Mouse (Mus musculus): ENCODE measurements around the gene Krtcap2. TPM values are rescaled to one million over a fixed set of nuclear protein-coding genes. Genes with fewer than 3 reads are reported as not detected.

Krtcap2 gene
- polyA plus RNA-seq, 1 experiment = 82.9 TPM

DNA sequence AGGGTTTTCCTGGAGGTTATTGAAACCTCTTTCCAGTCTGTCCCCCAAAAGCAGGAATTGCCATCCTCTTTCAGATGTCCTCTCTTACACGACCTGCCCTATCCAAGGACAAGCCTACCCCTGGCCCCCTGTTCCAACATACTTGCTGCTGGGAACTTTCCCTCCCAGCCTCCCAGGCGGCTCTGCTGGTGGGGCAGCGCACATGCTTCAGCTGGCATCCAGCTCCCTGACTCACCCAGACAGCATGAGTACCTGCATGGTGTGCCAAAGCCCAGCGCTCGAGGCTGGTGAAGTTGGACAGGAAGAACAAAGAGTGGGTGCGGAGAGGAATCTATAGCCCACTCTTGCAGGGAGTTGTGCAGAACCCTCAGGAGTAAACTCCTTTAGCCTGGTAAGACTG lies 25.1 kb downstream of the Krtcap2 start:
- H3K27ac ChIP-seq (ENCODE audit: insufficient read depth, low read length) = peak overlapping the region; percentile 4; the same call in 1 of the 2 replicates
- WGBS = 9% methylated on average over 6 of the region's 6 CpGs
- H3K4me1 ChIP-seq (ENCODE audit: control insufficient read depth, insufficient read depth, low read length) = peaks cover 22% of the 10 kb centered on the region
- H3K4me3 ChIP-seq (replicated peaks; ENCODE audit: insufficient read depth, low read depth, low read length) = peak overlapping the region; percentile 94
- DNase-seq = peak; percentile 73 to 80
- H3K27me3 ChIP-seq (ENCODE audit: control insufficient read depth, insufficient read depth, low read length) = no peaks in the 10 kb centered on the region
- no peak for TF ChIP-seq POLR2A (IDR thresholded peaks at IDR 0.05; ENCODE audit: borderline replicate concordance, insufficient read depth, low read length)
- TF ChIP-seq CTCF (IDR thresholded peaks at IDR 0.05; ENCODE audit: borderline replicate concordance, insufficient read depth, low read depth, low read length) = no peak

DNA sequence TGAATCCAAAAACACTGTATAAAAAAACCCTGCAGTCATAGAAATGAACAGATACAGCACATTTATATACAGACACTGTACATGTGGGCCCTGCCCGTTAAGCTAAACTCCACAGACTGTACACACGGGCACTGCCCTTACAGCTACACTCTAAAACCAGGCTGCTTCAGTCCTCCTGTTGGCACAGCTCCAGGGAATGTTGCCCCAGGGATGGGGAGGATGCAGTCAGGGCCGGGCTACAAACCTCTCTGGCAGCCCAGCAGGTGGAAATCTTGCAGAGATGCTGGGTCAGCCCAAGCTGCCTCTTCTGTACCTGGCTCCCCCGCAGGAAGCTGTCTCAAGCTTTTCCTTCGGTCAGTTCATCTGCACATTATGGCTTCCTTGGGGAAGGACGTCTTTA lies 26.0 kb downstream of the Krtcap2 start:
- Histone ChIP-seq H3K4me1 (ENCODE audit: control insufficient read depth, insufficient read depth, low read length) (peaks cover 22% of the 10 kb centered on the region), H3K4me3 (replicated peaks; ENCODE audit: insufficient read depth, low read depth, low read length) (no peak overlapping the region), H3K27me3 (ENCODE audit: control insufficient read depth, insufficient read depth, low read length) (no peaks in the 10 kb centered on the region), H3K27ac (ENCODE audit: insufficient read depth, low read length) (no peak overlapping the region)
- peak in 1 of 2 experiments; percentile 46 for DNase-seq
- TF ChIP-seq POLR2A (IDR thresholded peaks at IDR 0.05; ENCODE audit: borderline replicate concordance, insufficient read depth, low read length) (no peak), CTCF (IDR thresholded peaks at IDR 0.05; ENCODE audit: borderline replicate concordance, insufficient read depth, low read depth, low read length) (no peak)
- WGBS = 35% methylated on average over 6 of the region's 6 CpGs

DNA sequence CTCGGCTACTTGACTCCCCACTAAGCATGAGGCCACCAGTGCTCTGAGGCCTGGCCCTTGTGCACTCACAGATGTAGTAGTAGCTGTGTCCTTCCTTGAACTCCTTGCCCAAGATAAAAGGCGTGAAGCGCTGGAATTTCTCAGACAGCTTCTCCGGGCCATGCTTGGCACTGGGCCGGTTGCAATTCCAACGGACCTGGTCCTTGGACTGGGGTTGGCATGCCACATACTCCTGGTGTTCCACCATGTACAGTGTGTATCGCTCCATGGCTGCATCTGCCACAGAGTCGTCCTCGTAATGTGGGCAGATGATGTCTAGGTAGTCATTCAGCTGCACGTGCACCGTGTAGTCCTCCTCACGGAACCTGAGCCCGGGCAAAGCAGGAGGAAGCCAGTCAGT lies 30.3 kb downstream of the Krtcap2 start:
- WGBS = 88% methylated on average over 13 of the region's 13 CpGs
- no peak for DNase-seq
- no peak overlapping the region for H3K4me3 ChIP-seq (replicated peaks; ENCODE audit: insufficient read depth, low read depth, low read length)
- no peak for TF ChIP-seq CTCF (IDR thresholded peaks at IDR 0.05; ENCODE audit: borderline replicate concordance, insufficient read depth, low read depth, low read length)
- TF ChIP-seq POLR2A (IDR thresholded peaks at IDR 0.05; ENCODE audit: borderline replicate concordance, insufficient read depth, low read length) = no peak
- H3K4me1 ChIP-seq (ENCODE audit: control insufficient read depth, insufficient read depth, low read length) = peaks cover 8% of the 10 kb centered on the region
- no peaks in the 10 kb centered on the region for H3K27me3 ChIP-seq (ENCODE audit: control insufficient read depth, insufficient read depth, low read length)
- H3K27ac ChIP-seq (ENCODE audit: insufficient read depth, low read length) = no peak overlapping the region

DNA sequence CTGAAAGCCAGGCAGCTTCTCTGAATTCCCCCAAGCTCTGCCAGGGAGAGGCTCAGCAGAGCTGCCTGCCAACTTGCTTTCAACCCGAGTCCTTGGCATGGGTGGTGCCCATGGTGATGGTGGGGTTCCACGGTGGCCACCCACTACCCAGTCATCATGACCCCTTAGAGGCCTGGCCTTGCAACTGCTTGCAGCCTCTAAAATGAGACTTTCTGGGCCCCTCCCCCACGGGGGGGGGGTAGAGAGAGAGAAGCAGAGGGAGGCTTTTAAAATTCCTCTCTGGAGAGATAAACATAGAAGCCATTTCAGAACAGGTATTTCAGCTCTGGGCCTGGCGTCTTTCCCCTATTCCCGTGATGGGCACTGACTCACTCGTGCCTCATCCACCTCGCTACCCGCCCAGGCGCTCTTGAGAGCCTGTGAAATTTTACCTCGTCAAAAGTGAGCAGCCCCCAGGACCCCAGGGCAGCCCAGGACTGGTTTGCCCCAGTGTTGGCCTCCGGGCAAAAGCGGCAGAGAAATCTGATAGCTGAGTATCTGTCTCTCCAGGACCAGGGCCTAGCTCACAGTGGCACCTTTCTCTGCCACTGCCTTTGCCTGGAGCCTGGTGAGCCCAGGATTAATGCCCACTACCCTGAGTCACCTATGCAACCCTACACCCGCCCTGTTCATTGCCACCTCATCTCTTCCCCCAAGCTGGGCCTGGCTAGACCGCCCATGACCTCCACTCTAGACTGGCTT lies 31.7 kb downstream of the Krtcap2 start:
- peak overlapping the region; percentile 39 for H3K4me3 ChIP-seq (replicated peaks; ENCODE audit: insufficient read depth, low read depth, low read length)
- WGBS = 44% methylated on average over 14 of the region's 14 CpGs
- TF ChIP-seq POLR2A (IDR thresholded peaks at IDR 0.05; ENCODE audit: borderline replicate concordance, insufficient read depth, low read length) (no peak), CTCF (IDR thresholded peaks at IDR 0.05; ENCODE audit: borderline replicate concordance, insufficient read depth, low read depth, low read length) (no peak)
- H3K27me3 ChIP-seq (ENCODE audit: control insufficient read depth, insufficient read depth, low read length) = no peaks in the 10 kb centered on the region
- DNase-seq = peak; percentile 42 to 45
- peaks cover 8% of the 10 kb centered on the region for H3K4me1 ChIP-seq (ENCODE audit: control insufficient read depth, insufficient read depth, low read length)
- peak overlapping the region; percentile 46; the same call in 1 of the 2 replicates for H3K27ac ChIP-seq (ENCODE audit: insufficient read depth, low read length)

DNA sequence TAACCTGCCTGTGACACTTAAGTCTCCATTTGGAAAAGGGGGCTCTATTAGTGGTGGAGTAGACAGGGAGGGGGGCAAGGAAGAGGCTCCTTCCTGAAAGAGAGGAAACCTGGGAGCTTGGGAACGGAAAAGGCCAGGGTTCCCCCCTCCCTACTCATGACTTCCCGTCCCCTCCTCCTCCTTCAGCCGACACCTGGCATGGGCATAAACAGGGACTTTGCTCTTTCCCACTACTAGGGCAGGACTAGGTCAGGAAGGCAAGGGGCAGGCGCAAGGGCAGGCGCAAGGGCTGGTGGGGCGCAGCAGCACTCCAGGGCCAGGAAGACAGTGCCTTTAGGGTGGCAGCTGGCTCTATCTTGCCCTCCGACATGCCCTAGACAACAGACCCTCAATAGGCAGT lies 32.3 kb downstream of the Krtcap2 start:
- DNase-seq = peak; percentile 29 to 34
- peaks cover 8% of the 10 kb centered on the region for H3K4me1 ChIP-seq (ENCODE audit: control insufficient read depth, insufficient read depth, low read length)
- peak overlapping the region; percentile 92 for H3K4me3 ChIP-seq (replicated peaks; ENCODE audit: insufficient read depth, low read depth, low read length)
- TF ChIP-seq CTCF (IDR thresholded peaks at IDR 0.05; ENCODE audit: borderline replicate concordance, insufficient read depth, low read depth, low read length) (no peak), POLR2A (IDR thresholded peaks at IDR 0.05; ENCODE audit: borderline replicate concordance, insufficient read depth, low read length) (no peak)
- H3K27me3 ChIP-seq (ENCODE audit: control insufficient read depth, insufficient read depth, low read length) = no peaks in the 10 kb centered on the region
- WGBS = 44% methylated on average over 7 of the region's 7 CpGs
- peak overlapping the region; percentile 46; the same call in 1 of the 2 replicates for H3K27ac ChIP-seq (ENCODE audit: insufficient read depth, low read length)

- Histone ChIP-seq H3K27me3 (ENCODE audit: control insufficient read depth, insufficient read depth, low read length) (no peaks in the 10 kb centered on the region), H3K27ac (ENCODE audit: insufficient read depth, low read length) (0 out of 2 replicates have a peak overlapping the region, but pooled peaks have one; percentile 85), H3K4me1 (ENCODE audit: control insufficient read depth, insufficient read depth, low read length) (peaks cover 8% of the 10 kb centered on the region), H3K4me3 (replicated peaks; ENCODE audit: insufficient read depth, low read depth, low read length) (peak overlapping the region; percentile 92)
- no peak for TF ChIP-seq POLR2A (IDR thresholded peaks at IDR 0.05; ENCODE audit: borderline replicate concordance, insufficient read depth, low read length)
- no peak for TF ChIP-seq CTCF (IDR thresholded peaks at IDR 0.05; ENCODE audit: borderline replicate concordance, insufficient read depth, low read depth, low read length)
- 33% methylated on average over 8 of the region's 8 CpGs for WGBS
- peak; percentile 12 to 26 for DNase-seq
Measured at GRCm38 (mm10) chr3:89278643-89279042, 32.9 kb downstream of the Krtcap2 start.

- H3K27ac ChIP-seq (ENCODE audit: insufficient read depth, low read length) = peak overlapping the region; percentile 85
- 1% methylated on average over 35 of the region's 35 CpGs for WGBS
- peak overlapping the region; percentile 92 for H3K4me3 ChIP-seq (replicated peaks; ENCODE audit: insufficient read depth, low read depth, low read length)
- H3K4me1 ChIP-seq (ENCODE audit: control insufficient read depth, insufficient read depth, low read length) = peaks cover 8% of the 10 kb centered on the region
- TF ChIP-seq CTCF (IDR thresholded peaks at IDR 0.05; ENCODE audit: borderline replicate concordance, insufficient read depth, low read depth, low read length) (no peak), POLR2A (IDR thresholded peaks at IDR 0.05; ENCODE audit: borderline replicate concordance, insufficient read depth, low read length) (peak; percentile 83; the same call in 1 of the 2 replicates)
- DNase-seq = peak; percentile 90
- H3K27me3 ChIP-seq (ENCODE audit: control insufficient read depth, insufficient read depth, low read length) = no peaks in the 10 kb centered on the region
Measured at GRCm38 (mm10) chr3:89279153-89279890, 33.6 kb downstream of the Krtcap2 start.
